Mouse (Mus musculus) liver, postnatal 0 days (tissue): ENCODE results near the gene Cebpg.

Experiments used
- CTCF ChIP-seq: sonication (generic); IDR thresholded peaks from 2 replicates; pipeline ENCODE4 v1.5.1; 2016; ENCODE audit warnings: antibody characterized with exemption, low read depth
- EP300 ChIP-seq: IDR thresholded peaks from 2 replicates; pipeline ENCODE4 v1.6.1; 2016; ENCODE audit warnings: antibody characterized with exemption, low read depth, mild to moderate bottlenecking

GRCm38 (mm10) chr7:35081406-35082104, 25.2 kb upstream of the Cebpg start:
- TF ChIP-seq CTCF: no peak
- TF ChIP-seq EP300: no peak
